Mouse (Mus musculus) embryonic facial prominence, embryonic 13.5 days (tissue): ENCODE measurements around the gene Acot8. TPM values are rescaled to one million over a fixed set of nuclear protein-coding genes. Genes with fewer than 3 reads are reported as not detected.

ENCODE experiments used
- ATAC-seq: fragments of 200-750 bp; cut with Nextera tagmentation; 2 replicates; pipeline ENCODE4 v1.8.0; 2017; ENCODE audit warnings: low read depth; ENCODE audit not compliant: insufficient number of reproducible peaks, insufficient read depth, low FRiP score, low TSS enrichment
- H3K27ac ChIP-seq: fragments of 300-500 bp; sonication (generic); 2 replicates; pipeline ENCODE4 v1.5.1; 2015; ENCODE audit warnings: moderate library complexity, mild to moderate bottlenecking, inconsistent platforms
- H3K27me3 ChIP-seq: fragments of 300-500 bp; sonication (generic); 2 replicates; pipeline ENCODE4 v1.6.1; 2015; ENCODE audit warnings: mild to moderate bottlenecking, inconsistent platforms
- H3K36me3 ChIP-seq: fragments of 300-500 bp; sonication (generic); 2 replicates; pipeline ENCODE4 v1.6.1; 2015; ENCODE audit warnings: mild to moderate bottlenecking, inconsistent platforms
- H3K4me1 ChIP-seq: fragments of 300-500 bp; sonication (generic); 2 replicates; pipeline ENCODE4 v1.6.1; 2015; ENCODE audit warnings: inconsistent platforms
- H3K4me2 ChIP-seq: fragments of 300-500 bp; sonication (generic); 2 replicates; pipeline ENCODE4 v1.6.1; 2015; ENCODE audit warnings: moderate library complexity, mild to moderate bottlenecking, inconsistent platforms
- H3K4me3 ChIP-seq: fragments of 300-500 bp; sonication (generic); 2 replicates; pipeline ENCODE4 v1.5.1; 2015; ENCODE audit warnings: mild to moderate bottlenecking, inconsistent platforms
- H3K9ac ChIP-seq: fragments of 300-500 bp; sonication (generic); 2 replicates; pipeline ENCODE4 v1.6.1; 2015; ENCODE audit warnings: mild to moderate bottlenecking, inconsistent platforms
- H3K9me3 ChIP-seq: fragments of 300-500 bp; sonication (generic); 2 replicates; pipeline ENCODE4 v1.6.1; 2016; ENCODE audit warnings: inconsistent platforms
- WGBS: fragments of 180-500 bp; shearing (Covaris S2); methylation state at CpG from one replicate; pipeline ENCODE4 v1.1.7; 2015; ENCODE audit warnings: mixed read lengths; 5-methylcytosine and 5-hydroxymethylcytosine counted together
- polyA plus RNA-seq: library from polyadenylated mRNA; unstranded; fragments of >200 nt; fragmentation: Nextera tagmentation; extraction: Ambion mirVana; gene quantifications from 2 replicates; pipeline ENCODE4 v1.2.1, GENCODE M21; 2015

Gene Acot8
- polyA plus RNA-seq, 1 experiment from 2014 or later: 19.5 TPM

DNA sequence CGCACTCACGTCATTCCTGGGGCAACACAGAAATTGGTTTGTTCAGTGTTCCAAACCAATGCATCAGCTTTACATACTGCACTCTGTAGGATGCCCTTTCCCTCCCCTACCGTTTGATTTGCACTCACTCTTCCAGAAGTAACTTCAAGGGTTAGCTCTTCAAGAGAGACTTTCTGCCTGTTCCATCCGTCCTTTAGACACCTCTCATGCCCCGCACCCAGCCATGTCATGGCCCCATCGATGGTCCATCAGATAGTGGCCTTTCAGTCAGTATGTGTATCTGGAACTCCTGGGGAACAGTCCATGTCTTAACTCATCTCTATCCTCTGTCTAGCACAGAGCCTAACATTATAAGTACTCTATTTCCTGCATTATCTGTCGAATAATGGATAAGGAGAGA, 42.1 kb downstream of the Acot8 start:
- Histone ChIP-seq H3K9me3 (no peaks in the 10 kb centered on the region), H3K4me3 (no peak overlapping the region), H3K4me1 (no peaks in the 10 kb centered on the region), H3K4me2 (no peak overlapping the region), H3K27me3 (no peaks in the 10 kb centered on the region), H3K27ac (no peak overlapping the region), H3K36me3 (peaks cover 89% of the 10 kb centered on the region), H3K9ac (no peak overlapping the region)
- no peak for ATAC-seq
- 91% methylated on average over 7 of the region's 7 CpGs for WGBS

- H3K4me3 ChIP-seq: no peak overlapping the region
- no peaks in the 10 kb centered on the region for H3K9me3 ChIP-seq
- H3K4me1 ChIP-seq: no peaks in the 10 kb centered on the region
- H3K27ac ChIP-seq: no peak overlapping the region
- H3K36me3 ChIP-seq: peaks cover 89% of the 10 kb centered on the region
- H3K9ac ChIP-seq: no peak overlapping the region
- no peak overlapping the region for H3K4me2 ChIP-seq
- H3K27me3 ChIP-seq: no peaks in the 10 kb centered on the region
- WGBS: 94% methylated on average over 4 of the region's 4 CpGs
- no peak for ATAC-seq
Observed at GRCm38 (mm10) chr2:164761971-164762370, 42.7 kb downstream of the Acot8 start.

DNA sequence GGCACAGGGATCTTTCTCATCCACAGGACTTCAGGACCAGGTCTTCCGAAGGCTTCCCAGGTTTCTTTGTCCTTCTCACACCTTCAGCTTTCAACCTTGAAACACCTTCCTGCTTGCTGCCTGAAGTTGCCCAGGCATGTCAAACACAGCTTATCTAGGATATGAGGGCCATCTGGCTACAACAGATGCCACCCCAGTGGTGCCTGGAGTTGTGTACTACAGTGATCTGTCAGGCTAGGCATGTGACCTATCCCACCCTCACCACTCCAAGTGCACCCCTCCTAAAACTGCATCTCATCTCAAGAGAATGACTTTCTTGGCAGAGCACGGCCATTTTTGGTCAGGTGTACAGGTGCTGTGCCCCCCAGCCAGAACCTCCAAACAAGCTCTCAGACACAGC, 43.2 kb downstream of the Acot8 start:
- H3K27ac ChIP-seq: no peak overlapping the region
- ATAC-seq: no peak
- no peak overlapping the region for H3K4me2 ChIP-seq
- WGBS: 98% methylated on average over 2 of the region's 2 CpGs
- H3K4me3 ChIP-seq: no peak overlapping the region
- no peaks in the 10 kb centered on the region for H3K9me3 ChIP-seq
- H3K27me3 ChIP-seq: no peaks in the 10 kb centered on the region
- H3K9ac ChIP-seq: no peak overlapping the region
- H3K36me3 ChIP-seq: peaks cover 89% of the 10 kb centered on the region
- no peaks in the 10 kb centered on the region for H3K4me1 ChIP-seq

- no peak for ATAC-seq
- Histone ChIP-seq H3K27ac (no peak overlapping the region), H3K36me3 (peaks cover 89% of the 10 kb centered on the region), H3K4me2 (no peak overlapping the region), H3K27me3 (no peaks in the 10 kb centered on the region), H3K4me3 (no peak overlapping the region), H3K9ac (no peak overlapping the region), H3K4me1 (no peaks in the 10 kb centered on the region), H3K9me3 (no peaks in the 10 kb centered on the region)
- WGBS: 85% methylated on average over 4 of the region's 4 CpGs
Observed at GRCm38 (mm10) chr2:164760059-164760833, 44.4 kb downstream of the Acot8 start.

DNA sequence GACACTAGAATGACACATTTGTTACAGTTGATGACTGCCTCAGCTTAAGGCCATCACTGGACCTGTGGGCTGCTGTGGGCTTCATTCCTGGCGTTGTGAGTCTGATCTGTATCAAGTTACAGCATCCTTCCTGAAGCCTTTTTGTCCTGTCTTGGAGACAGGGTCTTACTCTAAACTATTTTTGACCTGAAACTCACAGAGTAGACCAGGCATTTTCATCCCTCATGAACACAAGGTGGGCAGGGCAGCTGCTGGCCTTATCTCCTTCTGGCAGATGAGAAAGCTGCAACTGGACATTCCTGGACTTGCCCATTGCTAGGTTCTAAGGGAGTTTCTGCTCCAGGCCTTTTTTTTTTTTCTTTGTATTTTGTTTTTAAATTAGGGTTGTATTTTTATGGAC, 46.0 kb downstream of the Acot8 start:
- no peak overlapping the region for H3K27ac ChIP-seq
- no peak overlapping the region for H3K4me3 ChIP-seq
- no peak overlapping the region for H3K4me2 ChIP-seq
- H3K9me3 ChIP-seq: no peaks in the 10 kb centered on the region
- no peaks in the 10 kb centered on the region for H3K4me1 ChIP-seq
- no peaks in the 10 kb centered on the region for H3K27me3 ChIP-seq
- peaks cover 98% of the 10 kb centered on the region for H3K36me3 ChIP-seq
- 44% methylated on average over 1 of the region's 1 CpGs for WGBS
- no peak for ATAC-seq
- H3K9ac ChIP-seq: no peak overlapping the region

DNA sequence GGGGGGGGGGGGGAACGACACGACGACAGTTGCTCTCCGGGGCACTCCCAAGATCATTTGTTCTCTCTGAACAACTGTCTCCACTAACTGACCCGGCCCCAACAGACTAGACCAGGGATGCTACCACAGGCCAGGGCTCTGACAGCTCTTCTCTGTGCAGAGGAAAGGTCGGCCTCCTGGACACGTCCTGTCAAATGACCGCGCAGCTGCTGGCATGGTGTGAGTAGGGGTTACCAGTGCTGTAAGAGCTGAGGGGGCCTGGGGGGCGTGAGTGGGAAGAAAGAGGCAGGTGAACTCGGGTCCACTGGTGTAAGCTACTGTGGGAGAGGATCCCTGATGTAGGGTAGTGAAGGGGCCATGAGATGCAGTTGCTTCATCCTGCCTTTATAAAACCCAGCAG, 46.8 kb downstream of the Acot8 start:
- H3K4me1 ChIP-seq: no peaks in the 10 kb centered on the region
- no peaks in the 10 kb centered on the region for H3K9me3 ChIP-seq
- H3K4me2 ChIP-seq: no peak overlapping the region
- no peak overlapping the region for H3K9ac ChIP-seq
- peaks cover 99% of the 10 kb centered on the region for H3K36me3 ChIP-seq
- H3K27me3 ChIP-seq: no peaks in the 10 kb centered on the region
- H3K27ac ChIP-seq: no peak overlapping the region
- H3K4me3 ChIP-seq: no peak overlapping the region
- 89% methylated on average over 8 of the region's 11 CpGs for WGBS
- no peak for ATAC-seq

- Histone ChIP-seq H3K27ac (no peak overlapping the region), H3K4me2 (no peak overlapping the region), H3K9me3 (no peaks in the 10 kb centered on the region), H3K36me3 (peaks cover 96% of the 10 kb centered on the region), H3K4me1 (no peaks in the 10 kb centered on the region), H3K27me3 (no peaks in the 10 kb centered on the region), H3K9ac (no peak overlapping the region), H3K4me3 (no peak overlapping the region)
- WGBS: 90% methylated on average over 2 of the region's 2 CpGs
- ATAC-seq: no peak
Observed at GRCm38 (mm10) chr2:164754800-164755199, 49.9 kb downstream of the Acot8 start.

GRCm38 (mm10) chr2:164754105-164754504, 50.6 kb downstream of the Acot8 start:
- no peaks in the 10 kb centered on the region for H3K4me1 ChIP-seq
- no peak overlapping the region for H3K4me2 ChIP-seq
- H3K4me3 ChIP-seq: no peak overlapping the region
- H3K36me3 ChIP-seq: peaks cover 93% of the 10 kb centered on the region
- no peak overlapping the region for H3K9ac ChIP-seq
- 86% methylated on average over 11 of the region's 11 CpGs for WGBS
- H3K27ac ChIP-seq: no peak overlapping the region
- ATAC-seq: no peak
- no peaks in the 10 kb centered on the region for H3K9me3 ChIP-seq
- no peaks in the 10 kb centered on the region for H3K27me3 ChIP-seq

DNA sequence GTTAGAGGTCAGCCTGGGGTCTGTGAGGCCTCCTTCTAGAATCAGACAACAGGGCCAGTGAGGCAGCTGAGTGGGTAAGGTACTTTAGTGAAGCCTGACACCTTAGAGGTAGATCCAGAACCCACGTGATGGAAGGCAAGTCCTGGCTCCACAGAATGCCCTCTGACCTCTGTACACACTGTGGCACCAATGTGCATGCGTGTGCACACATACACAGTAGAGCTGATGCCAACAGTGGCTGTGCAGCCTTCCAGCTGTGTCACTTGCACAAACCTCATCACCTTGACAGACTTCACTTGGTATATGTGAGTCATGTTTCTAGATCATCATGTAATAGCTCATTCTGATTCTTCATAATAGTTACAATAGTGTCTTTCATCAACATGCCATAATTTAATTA, 52.2 kb downstream of the Acot8 start:
- H3K36me3 ChIP-seq: peaks cover 93% of the 10 kb centered on the region

GRCm38 (mm10) chr2:164748991-164749390, 55.7 kb downstream of the Acot8 start:
- H3K27me3 ChIP-seq: no peaks in the 10 kb centered on the region; the same call in 1 of the 2 replicates
- ATAC-seq: no peak
- no peak overlapping the region for H3K27ac ChIP-seq
- no peaks in the 10 kb centered on the region for H3K9me3 ChIP-seq
- H3K4me3 ChIP-seq: no peak overlapping the region
- WGBS: 94% methylated on average over 6 of the region's 6 CpGs
- no peak overlapping the region for H3K9ac ChIP-seq
- peaks cover 60% of the 10 kb centered on the region for H3K36me3 ChIP-seq
- H3K4me2 ChIP-seq: no peak overlapping the region
- H3K4me1 ChIP-seq: peaks cover 18% of the 10 kb centered on the region

More for the DNA sequence above, 52.2 kb downstream of the Acot8 start:
- no peak overlapping the region for H3K4me3 ChIP-seq
- 92% methylated on average over 2 of the region's 2 CpGs for WGBS
- H3K9ac ChIP-seq: no peak overlapping the region
- H3K4me1 ChIP-seq: 0 out of 2 replicates have a peak, but pooled peaks cover 1% of the 10 kb centered on the region
- no peaks in the 10 kb centered on the region for H3K27me3 ChIP-seq
- no peak for ATAC-seq
- H3K27ac ChIP-seq: no peak overlapping the region
- no peaks in the 10 kb centered on the region for H3K9me3 ChIP-seq
- H3K4me2 ChIP-seq: no peak overlapping the region

GRCm38 (mm10) chr2:164748191-164748590, 56.5 kb downstream of the Acot8 start:
- ATAC-seq: no peak
- Histone ChIP-seq H3K9me3 (no peaks in the 10 kb centered on the region), H3K4me3 (no peak overlapping the region), H3K27ac (no peak overlapping the region), H3K4me1 (peaks cover 18% of the 10 kb centered on the region), H3K27me3 (no peaks in the 10 kb centered on the region; the same call in 1 of the 2 replicates), H3K4me2 (no peak overlapping the region), H3K9ac (no peak overlapping the region), H3K36me3 (peaks cover 52% of the 10 kb centered on the region)
- WGBS: 85% methylated on average over 4 of the region's 4 CpGs

GRCm38 (mm10) chr2:164746693-164747092, 58.0 kb downstream of the Acot8 start:
- Histone ChIP-seq H3K36me3 (peaks cover 38% of the 10 kb centered on the region), H3K4me1 (peaks cover 18% of the 10 kb centered on the region), H3K4me2 (peak overlapping the region; percentile 83), H3K9me3 (no peaks in the 10 kb centered on the region), H3K27ac (no peak overlapping the region), H3K4me3 (peak overlapping the region; percentile 91), H3K9ac (peak overlapping the region; percentile 96), H3K27me3 (no peaks in the 10 kb centered on the region; the same call in 1 of the 2 replicates)
- ATAC-seq: no peak
- 59% methylated on average over 8 of the region's 8 CpGs for WGBS
